Mouse (Mus musculus) ovary, postnatal 36 days (tissue): ENCODE measurements at regions not wholly inside any gene's neighbourhood (a gene's known extent, or its start where the extent isn't known, plus 50 kb on each side); places are given as distances from the start of the nearest gene placed in this dataset.

Source experiments
- DNase-seq: peaks from one replicate; pipeline ENCODE4 v3.0.0; 2022; ENCODE audit warnings: low spot score, mixed read lengths

DNA sequence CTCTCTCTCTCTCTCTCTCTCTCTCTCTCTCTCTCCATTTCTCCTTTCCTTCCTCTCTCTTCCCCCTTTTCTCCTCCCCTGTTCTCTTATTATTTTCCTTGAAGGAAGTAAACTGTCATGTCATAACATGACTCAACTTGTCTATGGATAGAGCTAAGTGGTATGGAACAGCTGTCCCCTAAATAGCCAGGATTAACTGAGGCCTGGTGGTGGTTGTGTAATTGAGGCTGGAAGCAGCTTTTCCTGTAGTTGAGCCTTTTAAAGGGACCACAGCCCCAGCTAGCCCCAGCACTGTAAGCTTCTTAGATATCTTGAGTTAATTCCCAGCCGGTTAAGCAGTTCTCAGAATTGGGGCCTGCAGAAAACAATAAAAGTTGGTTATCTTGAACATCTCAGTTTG, 243.7 kb upstream of the Nbea start:
- DNase-seq = no peak

DNA sequence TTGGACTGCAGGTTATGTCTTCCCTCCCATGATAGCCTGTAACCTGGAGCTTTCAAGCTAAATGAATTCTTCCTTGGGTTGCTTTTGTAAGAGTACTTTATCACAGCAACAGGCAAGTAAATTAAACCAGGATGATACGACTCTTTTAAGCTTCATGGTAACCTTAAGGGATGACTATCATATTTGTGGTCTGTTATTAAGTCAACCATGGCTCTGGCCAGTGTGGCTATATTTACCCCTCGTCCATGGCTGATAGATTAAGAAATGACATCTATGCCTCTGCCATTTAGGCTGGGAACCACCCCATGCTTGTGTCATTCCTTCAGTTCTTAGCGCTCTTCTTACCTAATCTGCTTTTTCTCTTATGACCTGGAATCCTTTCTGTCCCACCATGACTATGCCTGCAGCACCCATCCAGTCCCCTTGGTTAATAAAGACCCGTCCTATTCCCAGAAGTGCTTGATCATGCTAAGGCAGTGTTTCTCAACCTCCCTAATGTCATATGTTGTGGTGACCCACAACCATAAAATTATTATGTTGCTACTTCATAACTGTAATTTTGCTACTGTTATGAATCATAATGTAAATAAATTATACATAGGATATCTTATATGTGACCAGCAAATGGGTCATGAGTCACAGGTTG, 214.5 kb upstream of the Nbea start:
- DNase-seq = no peak

DNA sequence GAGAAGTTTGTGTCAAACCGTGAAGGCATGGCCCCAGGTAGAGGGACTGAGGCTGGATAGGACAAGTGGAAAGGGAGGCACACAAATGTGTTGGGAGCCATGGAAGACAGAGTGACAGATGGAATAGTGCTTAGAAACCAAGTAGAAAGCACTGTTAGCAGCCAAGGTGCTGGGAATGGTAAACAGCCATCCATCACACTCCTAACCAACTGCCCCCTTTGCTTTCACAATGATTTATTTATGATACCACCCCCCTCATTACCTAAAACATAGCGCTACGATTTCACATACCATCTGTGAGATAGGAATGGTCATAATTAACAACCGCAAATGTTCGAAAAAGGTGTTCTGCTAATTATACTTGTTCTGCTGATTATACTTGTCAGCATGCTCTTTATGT, 209.6 kb upstream of the Nbea start:
- no peak for DNase-seq

DNA sequence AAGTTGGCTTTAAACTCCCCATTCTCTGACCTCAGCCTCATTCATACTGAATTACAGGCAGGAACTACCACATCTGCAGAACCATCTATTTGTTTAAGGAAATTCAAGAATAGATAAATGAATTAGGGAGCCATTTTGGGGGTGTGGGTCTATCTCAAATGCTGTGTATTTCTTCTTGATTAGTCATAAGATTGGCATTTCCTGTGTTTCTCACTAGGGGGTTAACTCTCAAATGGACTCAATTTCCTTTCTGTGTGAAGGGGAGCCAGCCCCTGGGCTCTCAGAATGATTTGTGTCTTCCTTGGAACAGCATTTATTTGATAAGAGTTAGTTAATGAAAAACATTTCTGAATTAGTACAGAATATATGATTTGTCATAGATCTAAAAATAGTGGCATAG, 196.8 kb upstream of the Nbea start:
- no peak for DNase-seq

DNA sequence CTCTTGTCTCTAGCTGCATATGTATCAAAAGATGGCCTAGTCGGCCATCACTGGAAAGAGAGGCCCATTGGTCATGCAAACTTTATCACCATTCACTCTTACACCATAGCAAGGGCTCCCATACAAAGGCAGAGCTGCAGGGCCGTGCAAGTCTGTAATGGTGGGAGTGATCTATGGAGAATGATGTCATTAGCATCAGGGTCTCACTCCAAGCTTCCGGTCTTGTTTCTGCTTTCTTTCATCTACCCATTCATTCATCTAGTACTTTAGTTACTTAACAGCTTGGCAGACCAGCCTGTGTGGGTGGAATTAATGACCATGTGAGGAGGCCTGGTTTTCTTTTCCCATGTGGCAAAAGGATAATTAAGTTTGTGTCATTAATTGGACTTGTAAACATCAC, 196.0 kb upstream of the Nbea start:
- no peak for DNase-seq

DNA sequence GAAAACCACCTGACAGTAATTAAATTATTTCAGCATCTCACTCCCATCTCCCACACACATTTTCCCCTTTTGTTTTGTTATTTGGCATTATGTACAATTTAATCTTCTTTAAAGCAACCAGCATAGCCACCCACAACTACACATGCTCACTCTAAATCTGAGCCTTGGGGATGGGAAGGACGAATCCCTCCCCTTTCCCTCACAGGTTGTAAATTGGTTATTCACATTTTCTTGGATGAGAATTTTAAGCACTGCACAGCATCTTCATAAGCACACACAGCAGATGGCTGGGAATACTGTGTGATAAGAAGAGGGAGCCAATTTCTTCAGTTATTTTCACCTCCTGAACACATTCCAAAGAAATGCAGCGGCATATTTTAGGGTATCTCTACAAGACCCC, 179.0 kb upstream of the Nbea start:
- DNase-seq = no peak

DNA sequence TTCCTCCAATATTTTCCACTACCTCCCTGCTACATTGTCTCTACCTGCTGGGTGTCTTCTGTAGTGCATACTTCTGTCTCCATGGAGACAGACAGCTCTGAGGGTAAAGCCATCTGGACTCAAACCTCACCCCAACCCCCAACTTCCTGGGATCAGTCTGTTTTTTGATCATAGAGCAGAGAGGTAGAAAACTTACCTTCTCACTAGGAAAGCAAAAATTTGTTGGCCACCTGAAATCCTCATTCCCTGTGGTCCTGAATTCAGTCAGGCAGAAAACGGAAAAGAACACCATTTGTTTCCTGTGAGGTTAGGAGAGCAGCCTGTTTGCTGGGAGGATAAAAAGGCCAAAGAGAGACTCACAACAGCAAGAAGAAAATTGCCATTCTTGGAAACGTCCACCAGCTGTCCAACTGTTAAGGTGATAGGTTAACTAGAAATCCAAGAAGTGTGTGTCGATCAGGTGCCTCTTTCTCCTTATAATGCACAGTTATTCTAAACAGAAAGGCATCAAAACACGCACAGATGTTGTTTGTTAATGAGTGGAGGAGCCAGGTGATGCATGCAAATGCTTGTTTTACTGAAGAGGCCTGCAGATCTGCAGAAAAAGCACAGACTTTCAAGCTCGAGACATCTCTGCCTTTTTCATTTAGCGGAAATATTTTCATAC, 173.7 kb upstream of the Nbea start:
- no peak for DNase-seq

DNA sequence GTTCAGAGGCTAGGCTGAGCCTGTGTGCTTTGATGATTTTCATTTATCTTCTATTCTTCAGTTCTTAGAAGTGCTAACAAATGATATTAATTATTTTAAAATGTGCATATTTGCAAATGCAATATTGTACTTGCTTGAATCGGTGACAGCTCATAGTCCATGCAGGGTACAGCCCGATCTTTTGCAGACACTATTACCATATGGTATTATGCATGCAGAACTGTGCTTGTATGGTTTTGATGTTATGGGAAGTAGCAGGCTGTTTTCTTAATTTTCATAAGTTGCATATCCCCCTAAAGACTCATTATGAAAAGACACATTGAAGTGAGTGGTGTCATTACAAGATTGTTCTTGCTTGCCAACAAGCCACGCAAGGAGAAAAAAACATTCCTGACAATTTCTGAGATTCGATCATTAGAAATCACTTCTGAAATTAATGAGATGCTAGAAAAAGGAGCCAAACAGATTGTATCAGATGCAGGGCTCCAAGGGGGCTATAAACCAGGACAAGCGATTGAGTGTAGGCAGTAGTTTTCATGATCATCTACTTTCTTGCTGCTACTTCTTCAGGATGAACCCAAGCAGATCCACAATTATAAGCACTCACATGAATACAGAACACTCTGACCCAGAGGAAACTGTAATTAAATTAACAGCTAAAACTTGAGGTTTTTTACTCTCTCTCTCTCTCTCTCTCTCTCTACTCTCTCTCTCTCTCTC, 172.8 kb upstream of the Nbea start:
- DNase-seq = no peak
